Mouse (Mus musculus) CH12.LX (cell line): Measurements from ENCODE around the gene Ccdc15. TPM values are rescaled to one million over a fixed set of nuclear protein-coding genes. Genes with fewer than 3 reads are reported as not detected.

ENCODE experiments used
- DNase-seq: peaks from one replicate; pipeline ENCODE4 v3.0.0-alpha.2; 2013; ENCODE audit errors: extremely low read depth
- H3K27ac ChIP-seq: 2 replicates; pipeline ENCODE4 v1.5.1; 2012; ENCODE audit warnings: low read depth, mild to moderate bottlenecking, control low read depth, moderate library complexity; ENCODE audit not compliant: insufficient read depth
- H3K27me3 ChIP-seq: replicated peaks from 2 replicates; pipeline ENCODE3; 2012; ENCODE audit warnings: inconsistent platforms
- H3K36me3 ChIP-seq, 2 experiments: replicated peaks in 1 of 2; 2 replicates each; pipeline versions ENCODE3 to v1.6.1; 2012; ENCODE audit warnings: inconsistent platforms in 1 of 2, low read length in 1 of 2, mild to moderate bottlenecking in 1 of 2, mixed read lengths in 1 of 2, moderate library complexity in 1 of 2; ENCODE audit not compliant: control insufficient read depth in 1 of 2, insufficient read depth in 1 of 2
- H3K4me1 ChIP-seq, 2 experiments: 2 replicates each; pipeline ENCODE4 v1.6.1; 2012; ENCODE audit warnings: inconsistent platforms in 1 of 2, moderate library complexity in 1 of 2; ENCODE audit not compliant: insufficient read depth in 2 of 2, control insufficient read depth in 1 of 2
- H3K4me2 ChIP-seq: 2 replicates; pipeline ENCODE4 v1.6.1; 2012; ENCODE audit warnings: low read depth, mild to moderate bottlenecking, control low read depth; ENCODE audit not compliant: poor library complexity, insufficient read depth, severe bottlenecking
- H3K4me3 ChIP-seq, 3 experiments: fragments of 150-350 bp in 1 of 3; sonication (generic) in 1 of 3; replicated peaks in 1 of 3; 2 replicates each; pipeline versions ENCODE3 to v1.5.1; 2011 to 2012; ENCODE audit warnings: low read depth in 2 of 3, low read length in 2 of 3, mild to moderate bottlenecking in 2 of 3, moderate library complexity in 2 of 3, control low read depth in 1 of 3, improper control_type of control experiment in 1 of 3, inconsistent platforms in 1 of 3, mixed read lengths in 1 of 3; ENCODE audit not compliant: poor library complexity in 1 of 3
- H3K79me2 ChIP-seq: replicated peaks from 2 replicates; pipeline ENCODE4 v1.6.1; 2012; ENCODE audit warnings: mild to moderate bottlenecking, moderate library complexity; ENCODE audit not compliant: control insufficient read depth, poor library complexity, insufficient read depth, severe bottlenecking; ENCODE audit errors: extremely low read depth
- H3K9ac ChIP-seq: 2 replicates; pipeline ENCODE4 v1.6.1; 2012; ENCODE audit warnings: low read depth, mild to moderate bottlenecking, control low read depth, moderate library complexity; ENCODE audit not compliant: insufficient read depth
- H3K9me3 ChIP-seq: replicated peaks from 2 replicates; pipeline ENCODE3; 2012; ENCODE audit warnings: low read length, inconsistent platforms, mixed read lengths
- CHD1 ChIP-seq: IDR thresholded peaks from 2 replicates; pipeline ENCODE4 v1.6.1; 2012; ENCODE audit warnings: low read depth, low read length, improper control_type of control experiment, inconsistent platforms
- E2F4 ChIP-seq: IDR thresholded peaks from 2 replicates; pipeline ENCODE4 v1.6.1; 2011; ENCODE audit warnings: low read depth, low read length, improper control_type of control experiment; ENCODE audit not compliant: insufficient replicate concordance
- ELF1 ChIP-seq: IDR thresholded peaks from 2 replicates; pipeline ENCODE4 v1.6.1; 2014; ENCODE audit warnings: low read depth, mild to moderate bottlenecking, inconsistent platforms, low read length, improper control_type of control experiment
- EP300 ChIP-seq: IDR thresholded peaks from 2 replicates; pipeline ENCODE4 v1.6.1; 2011; ENCODE audit warnings: low read length, improper control_type of control experiment
- ETS1 ChIP-seq: conservative IDR thresholded peaks from 2 replicates; pipeline ENCODE4 v1.6.1; 2012; ENCODE audit warnings: low read depth, mild to moderate bottlenecking, inconsistent platforms, low read length, improper control_type of control experiment, moderate library complexity
- GABPA ChIP-seq: IDR thresholded peaks from 2 replicates; pipeline ENCODE4 v1.6.1; 2012; ENCODE audit warnings: low read depth, low read length, improper control_type of control experiment, inconsistent platforms; ENCODE audit not compliant: insufficient replicate concordance
- HCFC1 ChIP-seq: IDR thresholded peaks from 2 replicates; pipeline ENCODE4 v1.6.1; 2012; ENCODE audit warnings: low read depth, mild to moderate bottlenecking, inconsistent platforms, low read length, improper control_type of control experiment
- IRF4 ChIP-seq: IDR thresholded peaks from 2 replicates; pipeline ENCODE4 v1.6.1; 2014; ENCODE audit warnings: low read depth, mild to moderate bottlenecking, inconsistent platforms, low read length, improper control_type of control experiment
- JUND ChIP-seq: conservative IDR thresholded peaks from 2 replicates; pipeline ENCODE4 v1.6.1; 2011; ENCODE audit warnings: low read depth, low read length, improper control_type of control experiment
- KAT2A ChIP-seq: IDR thresholded peaks from 2 replicates; pipeline ENCODE4 v1.6.1; 2012; ENCODE audit warnings: low read length, improper control_type of control experiment, inconsistent platforms; ENCODE audit not compliant: insufficient replicate concordance
- MAFK ChIP-seq: IDR thresholded peaks from 2 replicates; pipeline ENCODE4 v1.6.1; 2011; ENCODE audit warnings: low read length, improper control_type of control experiment; ENCODE audit not compliant: insufficient replicate concordance
- MAX ChIP-seq: IDR thresholded peaks from 2 replicates; pipeline ENCODE4 v1.6.1; 2011; ENCODE audit warnings: low read length, improper control_type of control experiment
- MEF2A ChIP-seq: IDR thresholded peaks from 2 replicates; pipeline ENCODE4 v1.6.1; 2014; ENCODE audit warnings: low read depth, mild to moderate bottlenecking, inconsistent platforms, low read length, improper control_type of control experiment, borderline replicate concordance
- MXI1 ChIP-seq: IDR thresholded peaks from 2 replicates; pipeline ENCODE4 v1.6.1; 2011; ENCODE audit warnings: mild to moderate bottlenecking, low read depth, low read length, improper control_type of control experiment
- NELFE ChIP-seq: IDR thresholded peaks from 2 replicates; pipeline ENCODE4 v1.6.1; 2011; ENCODE audit warnings: low read depth, low read length, improper control_type of control experiment
- NRF1 ChIP-seq: IDR thresholded peaks from 2 replicates; pipeline ENCODE4 v1.6.1; 2014; ENCODE audit warnings: low read depth, mild to moderate bottlenecking, inconsistent platforms, low read length, improper control_type of control experiment, moderate library complexity
- POLR2A ChIP-seq: IDR thresholded peaks from 2 replicates; pipeline ENCODE4 v1.6.1; 2011; ENCODE audit warnings: low read depth, mild to moderate bottlenecking, improper control_type of control experiment, low read length
- POLR2AphosphoS2 ChIP-seq: IDR thresholded peaks from 2 replicates; pipeline ENCODE4 v1.6.1; 2011; ENCODE audit warnings: low read depth, low read length, improper control_type of control experiment
- RAD21 ChIP-seq: IDR thresholded peaks from 2 replicates; pipeline ENCODE4 v1.6.1; 2011; ENCODE audit warnings: low read depth, mild to moderate bottlenecking, low read length, improper control_type of control experiment, moderate library complexity
- RCOR1 ChIP-seq: conservative IDR thresholded peaks from 2 replicates; pipeline ENCODE4 v1.6.1; 2012; ENCODE audit warnings: low read depth, mild to moderate bottlenecking, inconsistent platforms, low read length, improper control_type of control experiment
- SIN3A ChIP-seq: IDR thresholded peaks from 2 replicates; pipeline ENCODE4 v1.6.1; 2012; ENCODE audit warnings: low read length, improper control_type of control experiment, inconsistent platforms
- SMC3 ChIP-seq: IDR thresholded peaks from 2 replicates; pipeline ENCODE4 v1.6.1; 2011; ENCODE audit warnings: low read depth, low read length, improper control_type of control experiment
- TCF12 ChIP-seq: IDR thresholded peaks from 2 replicates; pipeline ENCODE4 v1.6.1; 2014; ENCODE audit warnings: low read depth, mild to moderate bottlenecking, inconsistent platforms, low read length, improper control_type of control experiment
- UBTF ChIP-seq: IDR thresholded peaks from 2 replicates; pipeline ENCODE4 v1.6.1; 2012; ENCODE audit warnings: low read depth, mild to moderate bottlenecking, inconsistent platforms, low read length, improper control_type of control experiment, moderate library complexity
- USF1 ChIP-seq: IDR thresholded peaks from 2 replicates; pipeline ENCODE4 v1.6.1; 2014; ENCODE audit warnings: low read depth, mild to moderate bottlenecking, inconsistent platforms, low read length, improper control_type of control experiment
- USF2 ChIP-seq: conservative IDR thresholded peaks from 2 replicates; pipeline ENCODE4 v1.6.1; 2011; ENCODE audit warnings: low read depth, low read length, improper control_type of control experiment
- ZC3H11A ChIP-seq: IDR thresholded peaks from 2 replicates; pipeline ENCODE4 v1.6.1; 2012; ENCODE audit warnings: low read depth, mild to moderate bottlenecking, inconsistent platforms, low read length, improper control_type of control experiment
- ZKSCAN1 ChIP-seq: IDR thresholded peaks from 2 replicates; pipeline ENCODE4 v1.6.1; 2012; ENCODE audit warnings: low read depth, inconsistent platforms, low read length, improper control_type of control experiment, borderline replicate concordance
- dilution Hi-C: fragments of 300-500 bp; cut with MboI; formaldehyde crosslinking; loops from 2 replicates; pipeline ENCODE4 v1.14.3; 2020; ENCODE audit warnings: low sequenced_read_pairs; ENCODE audit not compliant: extremely low pct_unique_long_range_greater_than_20kb, extremely low pct_ligation_motif_present
- in situ Hi-C: fragments of 300-500 bp; cut with MboI; formaldehyde crosslinking; loops from 3 replicates; pipeline ENCODE4 v1.14.3; 2019; ENCODE audit warnings: low sequenced_read_pairs, low pct_ligation_motif_present, low pct_unique_long_range_greater_than_20kb, mixed read lengths
- polyA plus RNA-seq: library from polyadenylated mRNA; unstranded; fragments of >175 nt; gene quantifications from 2 replicates; pipeline ENCODE4 v1.2.1, GENCODE M21; 2012; ENCODE audit warnings: low read depth; ENCODE audit not compliant: insufficient read length
- total RNA-seq, 2 experiments: library from RNA; depleted of rRNA; stranded (reverse); fragments of 300-350 nt in 1 of 2; fragments of >200 nt in 1 of 2; gene quantifications; 2 replicates each; pipeline ENCODE4 v1.2.3; 2012 to 2014

The Ccdc15 gene
- total and polyA plus RNA-seq, 3 experiments: 5.3 to 7.0 (median 6.3) TPM

- Histone ChIP-seq H3K9me3 (no peaks in the 10 kb centered on the region), H3K9ac (peak overlapping the region; percentile 77), H3K4me2 (peak overlapping the region; percentile 59), H3K36me3 (peaks cover 0 to 25% of the 10 kb centered on the region in 2 experiments), H3K27me3 (no peaks in the 10 kb centered on the region), H3K4me3 (peak overlapping the region; percentile 78 to 88 (median 79)), H3K27ac (no peak overlapping the region), H3K79me2 (no peaks in the 10 kb centered on the region; the same call in 1 of the 2 replicates), H3K4me1 (peaks cover 2 to 10% of the 10 kb centered on the region in 2 experiments; a peak in 3 of 4 replicates)
- peak; percentile 34 for DNase-seq
- dilution Hi-C loops: no loop called here
- no peak for TF ChIP-seq RCOR1
- no peak for TF ChIP-seq NELFE
- no peak for TF ChIP-seq MAFK
- TF ChIP-seq TCF12: no peak
- no peak for TF ChIP-seq RAD21
- TF ChIP-seq USF2: no peak
- TF ChIP-seq SMC3: no peak
- TF ChIP-seq MXI1: no peak
- peak; percentile 85; the same call in 1 of the 2 replicates for TF ChIP-seq CHD1
- TF ChIP-seq HCFC1: no peak; the same call in 1 of the 2 replicates
- no peak for TF ChIP-seq NRF1
- TF ChIP-seq UBTF: no peak
- TF ChIP-seq ELF1: 0 out of 2 replicates have a peak, but pooled peaks have one; percentile 11
- no peak for TF ChIP-seq GABPA
- no peak for TF ChIP-seq IRF4
- no peak for TF ChIP-seq USF1
- TF ChIP-seq ZKSCAN1: no peak
- TF ChIP-seq JUND: no peak
- TF ChIP-seq KAT2A: no peak
- TF ChIP-seq ZC3H11A: no peak
- no peak for TF ChIP-seq POLR2A
- TF ChIP-seq EP300: no peak
- TF ChIP-seq MAX: no peak
- no peak for TF ChIP-seq POLR2AphosphoS2
- 0 out of 2 replicates have a peak, but pooled peaks have one; percentile 30 for TF ChIP-seq E2F4
- peak; percentile 71 for TF ChIP-seq SIN3A
- TF ChIP-seq MEF2A: no peak
- TF ChIP-seq ETS1: no peak
- in situ Hi-C loops: no loop called here
Observed at GRCm38 (mm10) chr9:37347184-37347987, 846 bp downstream of the Ccdc15 start.
